Mouse (Mus musculus): ENCODE results near the gene Plekhg1.

DNA sequence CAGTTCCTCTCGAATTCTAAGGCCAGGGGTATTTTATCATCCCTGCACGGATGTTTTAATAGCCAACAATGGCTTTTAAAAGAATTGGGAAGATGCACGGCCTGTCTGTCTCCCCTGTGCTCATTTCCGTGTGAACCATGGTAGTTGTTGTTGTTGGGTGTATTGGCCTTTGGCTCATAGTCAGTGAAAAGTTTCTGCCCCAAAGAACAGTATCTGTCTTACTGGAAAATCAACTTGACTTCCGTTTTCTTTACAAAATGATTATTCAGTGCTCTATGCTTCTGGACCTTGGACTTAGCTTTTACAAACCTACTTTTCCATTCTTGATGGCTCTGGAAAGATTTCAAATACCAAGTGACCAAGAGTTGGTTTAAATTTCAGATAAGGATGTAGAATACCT, 104.3 kb downstream of the Plekhg1 start:
- TF ChIP-seq MAFK (IDR thresholded peaks at IDR 0.05; ENCODE audit: insufficient replicate concordance, low read length) (no peak), ZC3H11A (IDR thresholded peaks at IDR 0.05; ENCODE audit: low read depth, low read length) (no peak), POLR2A (IDR thresholded peaks at IDR 0.05; ENCODE audit: low read depth, low read length) (no peak), USF1 (IDR thresholded peaks at IDR 0.05; ENCODE audit: low read depth, low read length) (no peak), EP300 (IDR thresholded peaks at IDR 0.05; ENCODE audit: low read length) (no peak), BHLHE40 (IDR thresholded peaks at IDR 0.05; ENCODE audit: low read depth, low read length) (no peak), TCF12 (IDR thresholded peaks at IDR 0.05; ENCODE audit: low read depth, low read length) (no peak), POLR2AphosphoS2 (IDR thresholded peaks at IDR 0.05; ENCODE audit: low read depth, low read length) (no peak), MAX (IDR thresholded peaks at IDR 0.05; ENCODE audit: low read length) (no peak), CHD1 (IDR thresholded peaks at IDR 0.05; ENCODE audit: low read depth, low read length) (no peak), JUND (conservative IDR thresholded peaks at IDR 0.05; ENCODE audit: low read depth, low read length) (no peak), CTCF (conservative IDR thresholded peaks at IDR 0.05 in 1 of 2, IDR thresholded peaks at IDR 0.05 in 1 of 2; ENCODE audit: low read depth in 2 of 2, low read length in 2 of 2) (no peak)
